Mouse (Mus musculus): ENCODE measurements around the gene Gprin2. TPM values are rescaled to one million over a fixed set of nuclear protein-coding genes. Genes with fewer than 3 reads are reported as not detected.

The Gprin2 gene
- polyA plus RNA-seq, 1 experiment from 2014 or later, result 0.41 TPM

DNA sequence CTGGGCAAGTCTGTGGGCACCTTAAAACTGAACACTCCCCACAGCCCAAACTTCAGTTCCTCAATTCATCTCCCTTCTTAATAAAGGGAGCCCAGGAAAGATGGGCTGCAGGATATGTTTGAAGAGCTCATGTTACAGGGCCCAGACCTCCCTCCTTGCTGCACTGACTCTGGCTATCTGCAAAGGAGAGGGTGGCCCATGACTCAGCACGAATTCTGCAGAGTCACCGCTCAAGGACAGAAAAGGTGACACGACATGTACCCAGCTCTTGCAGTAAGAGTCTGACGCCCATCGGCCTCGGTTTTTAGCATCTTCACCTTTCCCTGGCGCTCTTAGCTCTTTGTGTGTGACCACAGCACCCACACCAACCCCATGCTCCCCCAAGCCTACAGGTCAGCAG lies 11.1 kb downstream of the Gprin2 start:
- H3K4me3 ChIP-seq (ENCODE audit: low read depth, low read length), result no peak overlapping the region
- H3K27ac ChIP-seq (ENCODE audit: low read depth, low read length), result no peak overlapping the region
- H3K36me3 ChIP-seq (ENCODE audit: control insufficient read depth, insufficient read depth, low read length), result no peaks in the 10 kb centered on the region
- ATAC-seq (replicated peaks; ENCODE audit: low FRiP score), result no peak
- H3K9me3 ChIP-seq (ENCODE audit: control insufficient read depth, low read length), result no peaks in the 10 kb centered on the region
- 68% methylated on average over 7 of the region's 7 CpGs for WGBS
- no peak overlapping the region for H3K4me2 ChIP-seq (ENCODE audit: low read depth, low read length, severe bottlenecking)
- no peak overlapping the region for H3K9ac ChIP-seq (ENCODE audit: low read length)
- no peaks in the 10 kb centered on the region for H3K4me1 ChIP-seq (replicated peaks; ENCODE audit: control insufficient read depth, insufficient read depth, low read length)
- H3K27me3 ChIP-seq (ENCODE audit: control insufficient read depth, insufficient read depth, low read length), result no peaks in the 10 kb centered on the region
- no peak for DNase-seq (ENCODE audit: low spot score)

DNA sequence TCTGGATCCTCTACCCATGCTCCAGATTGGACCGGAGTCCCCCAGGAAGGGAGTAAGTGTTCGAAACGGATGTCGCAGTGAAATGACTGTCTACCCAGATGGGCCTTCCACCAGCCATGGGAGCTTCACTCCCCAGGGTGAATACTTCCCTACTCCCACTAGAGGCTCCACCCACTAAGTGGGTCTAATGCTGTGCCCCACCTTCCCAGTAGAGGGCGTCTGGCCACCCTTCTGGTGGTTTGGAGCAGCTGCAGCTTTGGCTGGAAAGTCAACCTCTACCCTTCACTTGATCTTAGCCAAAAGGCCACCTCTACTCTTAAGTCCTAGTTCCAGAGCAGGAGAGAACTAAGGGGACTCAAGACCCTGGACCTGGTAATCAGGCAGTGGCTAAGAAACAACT lies 12.8 kb downstream of the Gprin2 start:
- Histone ChIP-seq H3K9me3 (ENCODE audit: control insufficient read depth, low read length) (no peaks in the 10 kb centered on the region), H3K9ac (ENCODE audit: low read length) (no peak overlapping the region), H3K4me2 (ENCODE audit: low read depth, low read length, severe bottlenecking) (no peak overlapping the region), H3K27ac (ENCODE audit: low read depth, low read length) (no peak overlapping the region), H3K4me1 (replicated peaks; ENCODE audit: control insufficient read depth, insufficient read depth, low read length) (no peaks in the 10 kb centered on the region), H3K27me3 (ENCODE audit: control insufficient read depth, insufficient read depth, low read length) (no peaks in the 10 kb centered on the region), H3K36me3 (ENCODE audit: control insufficient read depth, insufficient read depth, low read length) (no peaks in the 10 kb centered on the region), H3K4me3 (ENCODE audit: low read depth, low read length) (no peak overlapping the region)
- ATAC-seq (replicated peaks; ENCODE audit: low FRiP score), result no peak
- peak; percentile 56 for DNase-seq (ENCODE audit: low spot score)
- 69% methylated on average over 5 of the region's 5 CpGs for WGBS

DNA sequence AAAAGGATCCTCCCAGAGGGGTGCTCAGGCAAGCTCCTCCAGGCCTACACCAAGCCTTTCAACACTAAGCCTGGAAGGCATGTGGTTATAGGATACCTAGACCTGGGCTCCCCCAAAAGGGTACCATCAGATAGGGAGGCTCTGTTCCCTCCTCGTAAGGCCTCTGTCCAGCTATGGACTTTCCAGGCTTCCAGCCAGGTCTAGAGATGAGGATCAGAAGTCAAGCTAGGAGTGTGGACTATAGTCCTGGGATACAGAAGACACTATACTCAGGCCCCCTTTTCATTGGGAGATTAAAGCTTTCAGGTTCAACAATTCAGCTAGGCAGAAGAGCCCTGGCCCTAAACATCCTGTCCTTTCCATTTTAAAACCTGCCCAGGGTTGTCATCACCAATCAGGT lies 18.4 kb downstream of the Gprin2 start:
- Histone ChIP-seq H3K4me2 (ENCODE audit: low read depth, low read length, severe bottlenecking) (no peak overlapping the region), H3K27me3 (ENCODE audit: control insufficient read depth, insufficient read depth, low read length) (no peaks in the 10 kb centered on the region), H3K4me3 (ENCODE audit: low read depth, low read length) (no peak overlapping the region), H3K27ac (ENCODE audit: low read depth, low read length) (no peak overlapping the region), H3K36me3 (ENCODE audit: control insufficient read depth, insufficient read depth, low read length) (no peaks in the 10 kb centered on the region), H3K9ac (ENCODE audit: low read length) (no peak overlapping the region), H3K4me1 (replicated peaks; ENCODE audit: control insufficient read depth, insufficient read depth, low read length) (no peaks in the 10 kb centered on the region), H3K9me3 (ENCODE audit: control insufficient read depth, low read length) (no peaks in the 10 kb centered on the region)
- ATAC-seq (replicated peaks; ENCODE audit: low FRiP score) (no peak), DNase-seq (ENCODE audit: low spot score) (no peak)
- 96% methylated on average over 1 of the region's 1 CpGs for WGBS

DNA sequence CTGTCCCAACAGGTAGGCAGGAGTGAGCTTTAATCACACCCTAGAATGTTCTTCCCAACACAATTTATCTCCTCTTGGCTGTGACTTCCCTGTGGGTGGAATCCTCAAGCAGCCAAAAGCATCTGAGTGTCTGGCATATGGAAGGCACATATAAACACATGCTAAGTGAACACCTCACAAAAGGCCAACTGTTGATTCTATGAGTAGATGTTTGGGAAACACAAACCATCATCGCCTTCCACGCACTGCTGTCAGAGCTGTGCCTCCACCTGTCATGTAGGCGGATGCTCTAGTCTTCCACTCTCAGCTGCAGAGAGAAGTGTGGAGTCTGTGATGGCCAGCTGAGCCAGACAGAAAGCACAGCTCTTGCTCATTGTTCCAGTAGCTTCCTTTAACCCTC lies 22.1 kb downstream of the Gprin2 start:
- DNase-seq (ENCODE audit: low spot score), result no peak
- ATAC-seq (replicated peaks; ENCODE audit: low FRiP score), result no peak
- WGBS, result 89% methylated on average over 3 of the region's 3 CpGs

DNA sequence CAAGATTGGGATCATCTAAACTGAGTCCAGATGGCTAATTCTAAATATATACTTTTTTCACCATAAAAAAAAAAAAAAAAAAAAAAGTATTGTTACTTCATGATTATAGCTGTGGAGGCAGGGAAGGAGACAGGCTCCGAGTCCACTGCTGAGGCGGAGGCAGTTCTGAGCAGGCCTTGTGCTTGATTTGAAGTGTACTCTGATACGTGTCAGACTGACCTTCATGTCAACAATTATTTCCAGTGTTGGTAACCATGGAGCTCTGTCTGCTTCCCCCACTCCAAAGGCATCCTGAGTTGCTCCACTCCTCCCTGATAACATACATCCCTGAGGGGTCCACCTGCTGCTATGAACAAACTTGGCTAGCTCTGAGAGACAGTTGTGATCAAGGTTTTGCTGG lies 30.3 kb downstream of the Gprin2 start:
- 95% methylated on average over 3 of the region's 3 CpGs for WGBS
- Histone ChIP-seq H3K27me3 (ENCODE audit: control insufficient read depth, insufficient read depth, low read length) (no peaks in the 10 kb centered on the region), H3K9ac (ENCODE audit: low read length) (no peak overlapping the region), H3K4me1 (replicated peaks; ENCODE audit: control insufficient read depth, insufficient read depth, low read length) (no peaks in the 10 kb centered on the region), H3K4me2 (ENCODE audit: low read depth, low read length, severe bottlenecking) (no peak overlapping the region), H3K36me3 (ENCODE audit: control insufficient read depth, insufficient read depth, low read length) (no peaks in the 10 kb centered on the region), H3K9me3 (ENCODE audit: control insufficient read depth, low read length) (no peaks in the 10 kb centered on the region), H3K4me3 (ENCODE audit: low read depth, low read length) (no peak overlapping the region), H3K27ac (ENCODE audit: low read depth, low read length) (no peak overlapping the region)
- no peak for ATAC-seq (replicated peaks; ENCODE audit: low FRiP score)
- no peak for DNase-seq (ENCODE audit: low spot score)

More for the DNA sequence above, 22.1 kb downstream of the Gprin2 start:
- H3K27me3 ChIP-seq (ENCODE audit: control insufficient read depth, insufficient read depth, low read length), result no peaks in the 10 kb centered on the region
- H3K4me3 ChIP-seq (ENCODE audit: low read depth, low read length), result no peak overlapping the region
- H3K4me2 ChIP-seq (ENCODE audit: low read depth, low read length, severe bottlenecking), result no peak overlapping the region
- no peaks in the 10 kb centered on the region for H3K4me1 ChIP-seq (replicated peaks; ENCODE audit: control insufficient read depth, insufficient read depth, low read length)
- no peak overlapping the region for H3K27ac ChIP-seq (ENCODE audit: low read depth, low read length)
- H3K9me3 ChIP-seq (ENCODE audit: control insufficient read depth, low read length), result no peaks in the 10 kb centered on the region
- no peak overlapping the region for H3K9ac ChIP-seq (ENCODE audit: low read length)
- no peaks in the 10 kb centered on the region for H3K36me3 ChIP-seq (ENCODE audit: control insufficient read depth, insufficient read depth, low read length)

DNA sequence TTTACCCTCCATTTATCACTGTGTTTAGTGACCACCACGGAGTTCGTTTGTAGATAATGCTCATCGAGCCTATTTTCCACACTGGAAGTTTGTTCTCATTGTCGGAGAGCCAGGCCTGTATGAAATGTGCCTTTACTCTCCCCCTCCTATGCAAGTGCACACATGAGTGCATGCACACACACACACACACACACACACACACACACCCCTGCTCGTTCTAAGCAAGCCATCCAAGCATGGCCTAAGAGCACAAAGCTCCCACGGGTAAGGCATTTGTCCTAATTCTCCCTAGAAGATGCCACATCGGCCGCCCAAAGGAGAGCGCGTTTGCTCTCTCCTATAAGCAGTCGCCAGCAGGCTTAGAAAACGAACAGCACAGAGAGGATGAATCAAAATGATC lies 45.7 kb downstream of the Gprin2 start:
- H3K4me2 ChIP-seq (ENCODE audit: low read depth, low read length, severe bottlenecking), result no peak overlapping the region
- no peaks in the 10 kb centered on the region for H3K27me3 ChIP-seq (ENCODE audit: control insufficient read depth, insufficient read depth, low read length)
- no peaks in the 10 kb centered on the region for H3K9me3 ChIP-seq (ENCODE audit: control insufficient read depth, low read length)
- ATAC-seq (replicated peaks; ENCODE audit: low FRiP score), result no peak
- H3K36me3 ChIP-seq (ENCODE audit: control insufficient read depth, insufficient read depth, low read length), result no peaks in the 10 kb centered on the region
- no peak for DNase-seq (ENCODE audit: low spot score)
- H3K27ac ChIP-seq (ENCODE audit: low read depth, low read length), result no peak overlapping the region
- H3K4me1 ChIP-seq (replicated peaks; ENCODE audit: control insufficient read depth, insufficient read depth, low read length), result 0 out of 2 replicates have a peak, but pooled peaks cover 2% of the 10 kb centered on the region
- no peak overlapping the region for H3K4me3 ChIP-seq (ENCODE audit: low read depth, low read length)
- WGBS, result 65% methylated on average over 12 of the region's 12 CpGs
- H3K9ac ChIP-seq (ENCODE audit: low read length), result no peak overlapping the region

DNA sequence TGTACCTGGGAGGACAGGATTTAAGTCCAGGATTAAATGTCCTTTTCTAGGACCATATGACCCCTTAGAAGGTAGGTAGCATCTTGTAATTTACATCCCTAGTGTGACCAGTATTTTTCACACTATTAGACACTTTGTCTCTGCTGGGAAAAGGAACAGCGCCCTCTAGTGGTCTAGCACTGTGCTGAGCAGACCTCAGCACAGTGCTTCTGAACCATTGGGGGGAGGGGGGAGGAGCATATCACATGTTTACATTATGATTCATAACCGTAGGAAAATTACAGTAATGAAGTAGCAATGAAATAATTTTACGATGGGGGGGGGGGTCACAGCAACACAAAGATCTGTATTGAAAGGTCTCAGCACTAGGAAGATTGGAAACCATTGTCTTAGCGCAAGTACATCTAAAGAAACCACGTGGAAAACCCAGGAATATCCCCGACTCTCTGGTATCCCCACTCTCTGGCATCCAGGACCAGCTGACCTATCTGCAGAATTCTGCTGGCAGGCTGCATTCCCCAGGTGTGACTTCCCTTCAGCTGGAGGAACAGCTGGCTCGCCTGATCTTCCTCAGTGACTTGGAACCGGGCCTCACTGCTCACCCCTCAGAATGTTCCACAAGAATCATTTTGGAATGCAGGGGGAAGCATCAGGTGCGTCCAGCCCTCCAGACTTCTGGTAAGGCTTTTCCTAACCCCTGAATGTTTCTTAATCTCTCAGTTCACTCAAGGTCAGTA lies 46.7 kb downstream of the Gprin2 start:
- no peak overlapping the region for H3K27ac ChIP-seq (ENCODE audit: low read depth, low read length)
- H3K4me3 ChIP-seq (ENCODE audit: low read depth, low read length), result no peak overlapping the region
- H3K27me3 ChIP-seq (ENCODE audit: control insufficient read depth, insufficient read depth, low read length), result no peaks in the 10 kb centered on the region
- H3K9ac ChIP-seq (ENCODE audit: low read length), result no peak overlapping the region
- 62% methylated on average over 9 of the region's 9 CpGs for WGBS
- no peaks in the 10 kb centered on the region for H3K9me3 ChIP-seq (ENCODE audit: control insufficient read depth, low read length)
- DNase-seq (ENCODE audit: low spot score), result peak; percentile 65
- ATAC-seq (replicated peaks; ENCODE audit: low FRiP score), result peak; percentile 70; the same call in 1 of the 2 replicates
- 0 out of 2 replicates have a peak, but pooled peaks cover 2% of the 10 kb centered on the region for H3K4me1 ChIP-seq (replicated peaks; ENCODE audit: control insufficient read depth, insufficient read depth, low read length)
- no peak overlapping the region for H3K4me2 ChIP-seq (ENCODE audit: low read depth, low read length, severe bottlenecking)
- no peaks in the 10 kb centered on the region for H3K36me3 ChIP-seq (ENCODE audit: control insufficient read depth, insufficient read depth, low read length)

DNA sequence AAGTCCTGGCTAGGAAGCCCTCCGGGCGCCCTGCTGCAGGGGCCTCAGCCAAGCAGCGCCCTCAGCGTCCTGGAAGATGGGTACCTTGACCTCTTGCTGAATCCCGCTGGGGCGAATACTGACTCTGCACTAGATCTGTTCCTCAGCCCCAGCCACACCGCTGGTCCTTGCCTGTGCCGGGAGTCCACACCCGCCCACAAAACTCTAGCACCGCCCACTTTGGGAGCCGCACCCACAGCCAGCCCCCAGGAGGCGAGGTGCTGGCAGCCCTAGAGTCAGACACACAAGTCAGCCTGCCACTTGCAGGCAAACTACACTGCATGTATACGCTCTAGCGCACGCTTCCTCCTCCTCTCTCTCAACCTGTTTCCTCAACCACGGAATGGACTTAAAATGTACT lies 49.1 kb downstream of the Gprin2 start, which contains the start of gene Npy4r:
TSS of gene Npy4r (minus strand) at position 148 of the 400 bp plus-strand sequence.
- Histone ChIP-seq H3K4me1 (replicated peaks; ENCODE audit: control insufficient read depth, insufficient read depth, low read length) (0 out of 2 replicates have a peak, but pooled peaks cover 2% of the 10 kb centered on the region), H3K4me3 (ENCODE audit: low read depth, low read length) (no peak within 1 kb of the TSS), H3K9me3 (ENCODE audit: control insufficient read depth, low read length) (no peaks in the 10 kb centered on the region), H3K9ac (ENCODE audit: low read length) (no peak within 1 kb of the TSS), H3K36me3 (ENCODE audit: control insufficient read depth, insufficient read depth, low read length) (no peaks in the 10 kb centered on the region), H3K27ac (ENCODE audit: low read depth, low read length) (no peak within 1 kb of the TSS), H3K4me2 (ENCODE audit: low read depth, low read length, severe bottlenecking) (no peak within 1 kb of the TSS), H3K27me3 (ENCODE audit: control insufficient read depth, insufficient read depth, low read length) (no peaks in the 10 kb centered on the region)
- WGBS, result 21% methylated on average over 16 of the region's 16 CpGs
- no peak for ATAC-seq (replicated peaks; ENCODE audit: low FRiP score)
- peak; percentile 57 for DNase-seq (ENCODE audit: low spot score)

DNA sequence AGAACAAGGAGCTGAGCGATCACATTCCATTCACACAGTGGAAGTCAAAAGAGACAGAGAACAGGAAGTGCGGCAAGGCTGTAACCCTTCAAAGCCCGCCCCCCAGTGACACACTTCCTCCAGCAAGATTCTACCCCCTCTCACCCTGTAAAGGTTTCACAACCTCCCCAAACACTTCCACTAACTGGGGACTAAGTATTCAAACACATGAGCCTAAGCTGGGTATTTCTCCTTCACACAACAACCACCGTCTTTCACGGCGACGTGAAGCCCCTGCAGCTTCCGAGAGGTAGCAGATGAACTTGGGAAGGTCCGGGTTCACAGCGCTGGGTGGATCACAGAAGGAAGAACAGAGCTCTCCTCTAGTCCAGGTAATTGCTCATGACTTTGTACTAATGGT lies 58.5 kb downstream of the Gprin2 start:
- H3K27me3 ChIP-seq (ENCODE audit: control insufficient read depth, insufficient read depth, low read length), result no peaks in the 10 kb centered on the region
- 91% methylated on average over 10 of the region's 10 CpGs for WGBS
- no peak for DNase-seq (ENCODE audit: low spot score)
- no peak overlapping the region for H3K4me3 ChIP-seq (ENCODE audit: low read depth, low read length)
- H3K36me3 ChIP-seq (ENCODE audit: control insufficient read depth, insufficient read depth, low read length), result no peaks in the 10 kb centered on the region
- H3K4me1 ChIP-seq (replicated peaks; ENCODE audit: control insufficient read depth, insufficient read depth, low read length), result no peaks in the 10 kb centered on the region
- no peaks in the 10 kb centered on the region for H3K9me3 ChIP-seq (ENCODE audit: control insufficient read depth, low read length)
- no peak overlapping the region for H3K27ac ChIP-seq (ENCODE audit: low read depth, low read length)
- no peak overlapping the region for H3K4me2 ChIP-seq (ENCODE audit: low read depth, low read length, severe bottlenecking)
- no peak for ATAC-seq (replicated peaks; ENCODE audit: low FRiP score)
- no peak overlapping the region for H3K9ac ChIP-seq (ENCODE audit: low read length)
